Mouse (Mus musculus) G1E (cell line): ENCODE measurements around the gene Eftud2. TPM values are rescaled to one million over a fixed set of nuclear protein-coding genes. Genes with fewer than 3 reads are reported as not detected.

Experiments used
- ATAC-seq: 2 replicates; pipeline ENCODE4 v1.8.0; 2016; ENCODE audit warnings: mild to moderate bottlenecking; ENCODE audit not compliant: insufficient number of reproducible peaks, poor library complexity, low FRiP score, severe bottlenecking; ENCODE audit errors: extremely low read depth
- DNase-seq: peaks from one replicate; pipeline ENCODE4 v3.0.0; 2012; ENCODE audit warnings: low spot score
- H3K27me3 ChIP-seq: 2 replicates; pipeline ENCODE4 v1.6.1; 2012; ENCODE audit warnings: mild to moderate bottlenecking, low read length, inconsistent platforms; ENCODE audit not compliant: insufficient read depth
- H3K36me3 ChIP-seq: replicated peaks from 2 replicates; pipeline ENCODE3; 2012; ENCODE audit warnings: mild to moderate bottlenecking, inconsistent platforms
- H3K4me1 ChIP-seq: 2 replicates; pipeline ENCODE4 v1.6.1; 2012; ENCODE audit warnings: low read depth, low read length, inconsistent platforms, mixed read lengths; ENCODE audit not compliant: insufficient read depth
- H3K4me3 ChIP-seq: 2 replicates; pipeline ENCODE4 v1.5.1; 2012; ENCODE audit warnings: low read depth, mild to moderate bottlenecking, inconsistent platforms, low read length, moderate library complexity, mixed read lengths
- H3K9me3 ChIP-seq: replicated peaks from 2 replicates; pipeline ENCODE4 v1.6.1; 2012; ENCODE audit warnings: inconsistent platforms
- CTCF ChIP-seq: IDR thresholded peaks from 2 replicates; pipeline ENCODE4 v1.5.1; 2012; ENCODE audit warnings: low read depth, low read length, inconsistent platforms, mixed read lengths
- GATA1 ChIP-seq: IDR thresholded peaks from 2 replicates; pipeline ENCODE4 v1.6.1; 2012; ENCODE audit warnings: borderline replicate concordance, low read length, inconsistent platforms, mixed read lengths
- GATA2 ChIP-seq: IDR thresholded peaks from 2 replicates; pipeline ENCODE4 v1.6.1; 2012; ENCODE audit warnings: low read depth, low read length, inconsistent platforms, borderline replicate concordance
- POLR2AphosphoS5 ChIP-seq: IDR thresholded peaks from 2 replicates; pipeline ENCODE4 v1.6.1; 2012; ENCODE audit warnings: low read depth, low read length, inconsistent platforms; ENCODE audit not compliant: insufficient replicate concordance
- TAL1 ChIP-seq: conservative IDR thresholded peaks from 2 replicates; pipeline ENCODE4 v1.6.1; 2012; ENCODE audit warnings: low read depth, low read length, inconsistent platforms, mixed read lengths
- polyA plus RNA-seq: library from polyadenylated mRNA; stranded (reverse); fragments of >175 nt; gene quantifications from 2 replicates; pipeline ENCODE4 v1.2.3, GENCODE M21; 2012
- total RNA-seq, 2 experiments: library from RNA; stranded (forward) in 1 of 2; stranded (reverse) in 1 of 2; fragments of 200-1000 nt in 1 of 2; fragments of >200 nt in 1 of 2; fragmentation: Nextera tagmentation in 1 of 2; gene quantifications; 2 replicates each; pipeline ENCODE4 v1.2.3; 2014 to 2017

The Eftud2 gene
- total and polyA plus RNA-seq, 3 experiments, result 109 to 335 (median 171) TPM

DNA sequence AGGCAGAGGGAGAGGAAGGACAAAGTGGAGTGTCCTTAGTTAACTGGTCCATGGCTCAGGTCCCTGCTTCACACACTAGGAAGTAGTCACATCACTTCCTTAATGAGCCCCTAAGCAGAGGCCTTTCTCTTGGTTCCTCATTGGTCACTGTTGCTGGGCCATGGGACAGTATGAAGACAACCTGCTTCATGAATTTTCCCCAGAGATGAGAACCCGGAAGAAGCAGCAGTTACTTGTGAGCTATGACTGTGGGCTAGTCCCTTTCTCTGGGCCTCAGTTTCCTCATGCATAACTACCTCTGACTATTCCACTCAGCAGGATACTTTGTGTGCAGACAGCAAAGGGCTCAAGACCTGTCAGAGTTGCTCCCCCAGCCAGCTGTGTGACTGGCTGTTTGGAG lies 43.4 kb downstream of the Eftud2 start:
- Histone ChIP-seq H3K36me3 (peaks cover 72% of the 10 kb centered on the region), H3K27me3 (peaks cover 3% of the 10 kb centered on the region; the same call in 1 of the 2 replicates), H3K9me3 (no peaks in the 10 kb centered on the region), H3K4me3 (no peak overlapping the region), H3K4me1 (no peaks in the 10 kb centered on the region)
- ATAC-seq, result no peak
- TF ChIP-seq GATA2 (no peak), POLR2AphosphoS5 (no peak), GATA1 (no peak), CTCF (no peak), TAL1 (no peak)
- DNase-seq, result no peak

DNA sequence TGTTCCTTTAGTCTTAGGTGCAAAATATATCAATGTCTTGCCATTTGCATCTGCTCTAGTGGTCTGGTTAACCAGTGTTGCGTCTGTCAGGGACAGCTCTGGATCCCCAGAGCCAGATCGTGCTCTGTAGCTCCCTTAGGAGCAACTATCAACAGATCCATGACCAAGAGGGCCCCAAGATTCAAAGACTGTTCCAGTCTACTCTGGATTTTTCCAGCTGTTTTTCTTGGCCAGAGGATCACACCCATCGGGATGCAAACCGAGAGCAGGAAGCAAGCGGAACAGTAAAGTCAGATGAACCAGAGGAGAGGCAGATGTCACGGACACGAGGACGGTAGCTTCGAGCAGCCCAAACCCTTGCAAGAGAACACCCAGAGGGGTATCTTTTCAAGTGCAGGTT lies 44.6 kb downstream of the Eftud2 start:
- peaks cover 60% of the 10 kb centered on the region for H3K36me3 ChIP-seq
- no peak for ATAC-seq

DNA sequence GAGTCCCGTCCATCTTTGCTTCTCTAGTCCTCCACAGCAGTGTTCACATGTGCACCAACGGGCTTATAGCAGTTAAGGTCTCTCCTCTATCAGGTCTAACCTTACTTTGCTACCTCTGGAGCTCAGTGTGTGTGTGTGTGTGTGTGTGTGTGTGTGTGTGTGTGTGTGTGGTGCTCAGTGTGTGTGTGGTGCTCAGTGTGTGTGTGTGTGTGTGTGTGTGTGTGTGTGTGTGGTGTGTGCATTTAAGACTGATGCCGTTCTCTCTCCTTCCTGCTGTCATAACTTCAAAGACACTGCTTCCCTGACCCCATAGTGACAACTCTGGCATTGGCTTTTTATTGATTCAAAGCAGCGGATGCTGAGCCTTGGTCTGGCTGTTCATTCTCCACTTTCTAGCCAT lies 45.2 kb downstream of the Eftud2 start, which contains the start of gene Higd1b:
Gene Higd1b (plus strand): TSS at position 301 of the 400 bp plus-strand sequence.
- DNase-seq, result no peak

More for the DNA sequence above, 44.6 kb downstream of the Eftud2 start:
- Histone ChIP-seq H3K4me1 (no peaks in the 10 kb centered on the region), H3K9me3 (no peaks in the 10 kb centered on the region), H3K27me3 (peaks cover 3% of the 10 kb centered on the region; the same call in 1 of the 2 replicates), H3K4me3 (no peak overlapping the region)
- TF ChIP-seq POLR2AphosphoS5, result no peak
- no peak for TF ChIP-seq TAL1
- no peak for DNase-seq

DNA sequence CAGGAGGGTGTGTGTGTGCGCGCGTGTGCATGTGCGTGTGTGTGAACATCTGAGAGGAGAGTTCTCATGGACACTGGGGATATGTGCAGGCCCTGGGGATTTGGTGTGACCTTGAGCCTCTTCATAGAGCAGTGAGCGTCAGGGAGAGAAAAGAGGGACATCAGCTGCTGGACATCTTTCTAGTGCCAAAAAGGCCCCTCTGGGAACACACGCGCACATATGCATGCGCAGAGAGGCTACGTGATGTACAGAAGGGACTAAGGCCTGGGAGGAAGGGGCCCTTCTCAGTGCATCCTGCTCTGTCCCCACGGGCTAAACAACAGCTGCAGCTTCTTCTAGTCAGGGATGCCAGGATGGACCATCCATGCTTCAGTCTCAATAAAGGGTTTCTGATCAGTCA lies 46.6 kb downstream of the Eftud2 start:
- H3K4me3 ChIP-seq, result no peak overlapping the region
- H3K4me1 ChIP-seq, result no peaks in the 10 kb centered on the region
- no peaks in the 10 kb centered on the region for H3K9me3 ChIP-seq
- peaks cover 42% of the 10 kb centered on the region for H3K36me3 ChIP-seq
- DNase-seq, result no peak
- TF ChIP-seq POLR2AphosphoS5, result no peak
- TF ChIP-seq GATA1, result no peak
- no peak for TF ChIP-seq CTCF
- TF ChIP-seq GATA2, result no peak
- TF ChIP-seq TAL1, result no peak
- ATAC-seq, result no peak
- peaks cover 3% of the 10 kb centered on the region; the same call in 1 of the 2 replicates for H3K27me3 ChIP-seq

More for the DNA sequence above, 45.2 kb downstream of the Eftud2 start, which contains the start of gene Higd1b:
- TF ChIP-seq GATA1 (no peak), CTCF (no peak), TAL1 (no peak), GATA2 (no peak), POLR2AphosphoS5 (no peak)
- Histone ChIP-seq H3K4me3 (no peak within 1 kb of the TSS), H3K27me3 (peaks cover 3% of the 10 kb centered on the region; the same call in 1 of the 2 replicates), H3K9me3 (no peaks in the 10 kb centered on the region), H3K36me3 (peaks cover 55% of the 10 kb centered on the region), H3K4me1 (no peaks in the 10 kb centered on the region)
- no peak for ATAC-seq

DNA sequence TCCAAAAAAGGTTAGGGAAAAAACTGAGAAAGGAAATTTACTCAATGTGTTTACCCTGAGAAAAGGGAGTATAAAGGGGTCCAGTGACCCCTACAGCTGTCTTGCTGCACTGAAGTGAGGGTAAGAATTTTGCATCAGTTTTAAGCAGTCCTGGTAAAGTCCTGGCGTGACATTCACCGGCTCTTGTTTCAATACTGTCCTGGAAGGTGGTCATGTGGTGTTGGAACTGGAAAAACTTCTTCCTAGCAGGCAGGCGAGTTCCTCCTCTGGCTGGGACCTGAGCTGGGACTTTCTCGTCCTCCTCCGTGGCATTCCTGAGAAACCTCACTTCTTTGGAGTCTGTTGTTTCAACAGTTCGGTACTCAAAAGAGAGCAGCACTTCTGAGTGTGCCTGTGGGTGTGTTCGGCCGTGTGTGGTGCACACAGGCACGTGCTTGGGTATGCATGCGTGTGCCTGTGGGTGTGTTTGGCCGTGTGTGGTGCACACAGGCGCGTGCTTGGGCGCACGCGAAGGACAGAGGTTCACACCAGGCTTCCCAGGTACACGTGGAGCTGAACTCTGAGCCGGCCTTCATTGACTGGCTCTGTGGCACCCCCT lies 48.0 kb downstream of the Eftud2 start:
- DNase-seq (no peak), ATAC-seq (no peak)
- no peaks in the 10 kb centered on the region for H3K4me1 ChIP-seq
- no peak for TF ChIP-seq TAL1
- TF ChIP-seq POLR2AphosphoS5, result no peak
- no peak for TF ChIP-seq GATA2
- TF ChIP-seq GATA1, result no peak
- no peak for TF ChIP-seq CTCF
- no peaks in the 10 kb centered on the region for H3K9me3 ChIP-seq
- no peak overlapping the region for H3K4me3 ChIP-seq
- peaks cover 27% of the 10 kb centered on the region for H3K36me3 ChIP-seq
- peaks cover 10% of the 10 kb centered on the region for H3K27me3 ChIP-seq

DNA sequence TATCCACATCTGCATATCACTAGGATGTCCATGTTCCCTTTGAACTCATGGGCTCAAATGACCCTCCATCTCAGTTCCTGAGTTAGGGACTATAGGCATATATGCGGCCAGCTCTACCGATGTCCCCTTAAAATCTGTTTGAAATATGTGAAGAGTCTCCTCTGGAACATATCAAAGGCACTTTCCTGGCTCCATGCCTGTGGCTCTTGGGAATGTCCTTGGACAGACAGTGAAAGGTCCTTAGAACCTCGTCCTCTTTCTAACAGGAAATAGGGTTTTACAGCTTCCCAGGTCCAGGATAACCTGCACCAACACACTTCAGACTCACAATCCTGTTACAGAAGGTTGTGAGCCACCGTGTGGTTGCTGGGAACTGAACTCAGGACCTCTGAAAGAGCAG lies 50.5 kb downstream of the Eftud2 start:
- H3K4me3 ChIP-seq, result no peak overlapping the region
- H3K4me1 ChIP-seq, result no peaks in the 10 kb centered on the region
- no peaks in the 10 kb centered on the region for H3K9me3 ChIP-seq
- H3K27me3 ChIP-seq, result peaks cover 19% of the 10 kb centered on the region
- DNase-seq (no peak), ATAC-seq (no peak)
- TF ChIP-seq GATA2 (no peak), CTCF (no peak), TAL1 (no peak), GATA1 (no peak)
- H3K36me3 ChIP-seq, result peaks cover 4% of the 10 kb centered on the region
